Mouse (Mus musculus): ENCODE results near the gene Tspan14.

GRCm38 (mm10) chr14:40864811-40865514 lies 101.6 kb downstream of the Tspan14 start:
- TF ChIP-seq CTCF (IDR thresholded peaks at IDR 0.05; ENCODE audit: low read depth, low read length) = no peak
- no peak for TF ChIP-seq GATA1 (IDR thresholded peaks at IDR 0.05; ENCODE audit: borderline replicate concordance, low read length)
- no peak for TF ChIP-seq TAL1 (conservative IDR thresholded peaks at IDR 0.05; ENCODE audit: low read depth, low read length)
